Mouse (Mus musculus) forebrain, embryonic 10.5 days (tissue): ENCODE data around the gene Prickle4. TPM values are rescaled to one million over a fixed set of nuclear protein-coding genes. Genes with fewer than 3 reads are reported as not detected.

ENCODE experiments used
- DNase-seq: peaks from one replicate; pipeline ENCODE4 v3.0.0-alpha.2; 2017; ENCODE audit warnings: low spot score; ENCODE audit errors: extremely low spot score
- H3K27ac ChIP-seq: fragments of 300-500 bp; sonication (generic); 2 replicates; pipeline ENCODE4 v1.5.1; 2016; ENCODE audit warnings: mild to moderate bottlenecking
- H3K27me3 ChIP-seq: fragments of 300-500 bp; sonication (generic); 2 replicates; pipeline ENCODE4 v1.6.1; 2016; ENCODE audit warnings: mild to moderate bottlenecking; ENCODE audit not compliant: poor library complexity, severe bottlenecking
- H3K36me3 ChIP-seq: fragments of 300-500 bp; sonication (generic); replicated peaks from 2 replicates; pipeline ENCODE4 v1.6.1; 2016; ENCODE audit warnings: mild to moderate bottlenecking, moderate library complexity
- H3K4me1 ChIP-seq: fragments of 300-500 bp; sonication (generic); 2 replicates; pipeline ENCODE4 v1.6.1; 2016
- H3K4me3 ChIP-seq: fragments of 300-500 bp; sonication (generic); 2 replicates; pipeline ENCODE4 v1.5.1; 2016; ENCODE audit warnings: mild to moderate bottlenecking, moderate library complexity
- H3K9me3 ChIP-seq: fragments of 300-500 bp; sonication (generic); 2 replicates; pipeline ENCODE4 v1.6.1; 2016; ENCODE audit warnings: mild to moderate bottlenecking, moderate library complexity
- WGBS: fragments of 180-500 bp; shearing (Covaris S2); methylation state at CpG from one replicate; pipeline ENCODE4 v1.1.7; 2016; 5-methylcytosine and 5-hydroxymethylcytosine counted together
- polyA plus RNA-seq: library from polyadenylated mRNA; unstranded; fragments of >200 nt; fragmentation: Nextera tagmentation; extraction: Ambion mirVana; gene quantifications from 2 replicates; pipeline ENCODE4 v1.2.1, GENCODE M21; 2016

Gene Prickle4
- polyA plus RNA-seq, 1 experiment from 2014 or later: 0.90 TPM

DNA sequence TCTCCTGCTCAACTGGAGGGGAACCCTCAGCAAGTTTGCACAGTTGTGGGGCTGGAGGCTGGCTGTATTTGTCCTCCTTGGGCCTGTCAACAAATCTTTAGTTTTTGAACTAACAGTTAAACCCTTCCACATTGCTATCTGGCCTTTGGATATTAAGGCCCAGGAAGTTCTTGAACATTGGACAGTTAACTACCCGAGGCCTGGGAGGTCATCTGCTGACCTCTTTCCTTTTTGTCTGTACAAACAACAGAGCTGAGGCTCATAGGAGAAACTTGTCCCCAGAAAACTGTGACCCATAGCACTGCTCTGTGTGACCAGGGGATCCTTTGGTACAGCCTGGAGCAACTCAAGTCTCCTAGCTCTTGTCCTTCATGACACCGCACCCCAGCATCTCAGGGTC lies 4.5 kb upstream of the Prickle4 start:
- 82% methylated on average over 2 of the region's 2 CpGs for WGBS
- DNase-seq: no peak
- Histone ChIP-seq H3K9me3 (no peaks in the 10 kb centered on the region), H3K36me3 (peaks cover 59% of the 10 kb centered on the region), H3K4me1 (peaks cover 27% of the 10 kb centered on the region), H3K27me3 (peaks cover 50% of the 10 kb centered on the region), H3K4me3 (no peak overlapping the region), H3K27ac (no peak overlapping the region)

DNA sequence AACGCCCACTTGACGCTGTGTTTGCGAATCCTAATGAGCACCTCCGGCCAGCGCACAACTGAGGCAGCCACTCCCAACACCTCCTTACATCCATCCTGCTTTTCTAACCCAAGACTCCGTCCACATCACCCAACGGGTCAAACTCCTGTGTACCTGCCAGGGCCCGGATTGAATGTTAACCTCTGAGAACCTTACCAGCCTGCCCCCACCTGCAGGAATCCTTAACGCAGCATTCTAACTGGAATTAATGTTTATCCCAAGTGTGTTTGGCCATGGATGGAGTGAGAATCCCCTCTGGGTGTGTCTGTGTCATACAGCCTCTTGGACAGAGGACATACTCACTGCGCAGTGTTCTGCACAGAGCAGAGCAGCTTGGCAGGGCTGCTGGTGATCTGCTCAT lies 3.6 kb upstream of the Prickle4 start:
- Histone ChIP-seq H3K27ac (no peak overlapping the region), H3K9me3 (no peaks in the 10 kb centered on the region), H3K27me3 (peaks cover 50% of the 10 kb centered on the region), H3K4me1 (peaks cover 30% of the 10 kb centered on the region), H3K4me3 (no peak overlapping the region), H3K36me3 (peaks cover 51% of the 10 kb centered on the region)
- 87% methylated on average over 10 of the region's 10 CpGs for whole genome bisulfite sequencing
- DNase-seq: no peak

DNA sequence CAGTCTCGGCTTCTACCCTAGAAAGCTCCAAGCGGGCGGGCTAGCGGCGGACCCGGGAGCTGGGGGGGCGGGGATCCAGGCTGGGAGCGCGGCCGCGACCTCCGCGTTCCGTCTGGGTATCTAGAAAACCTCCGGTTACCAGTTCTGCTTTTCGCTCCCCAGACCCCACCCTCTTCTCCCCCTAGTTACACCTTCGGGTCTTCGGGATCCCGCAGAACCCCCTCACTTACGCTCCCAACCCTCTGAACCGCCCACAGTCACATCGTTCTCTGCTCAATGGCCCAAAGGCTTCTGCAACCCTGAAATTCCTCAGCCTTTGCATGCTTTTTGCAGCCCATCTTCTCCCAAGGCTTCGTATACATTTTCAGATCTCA lies 788 bp upstream of the Prickle4 start:
- H3K4me3 ChIP-seq: peak overlapping the region; percentile 78
- H3K27ac ChIP-seq: peak overlapping the region; percentile 91
- peaks cover 57% of the 10 kb centered on the region for H3K27me3 ChIP-seq
- H3K36me3 ChIP-seq: peaks cover 25% of the 10 kb centered on the region
- WGBS: under 1% methylated on average over 23 of the region's 23 CpGs
- no peaks in the 10 kb centered on the region for H3K9me3 ChIP-seq
- H3K4me1 ChIP-seq: peaks cover 22% of the 10 kb centered on the region
- no peak for DNase-seq

DNA sequence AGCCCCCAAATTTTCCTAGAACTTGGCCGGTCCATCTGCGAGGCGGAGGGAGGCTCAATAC lies 264 bp downstream of the Prickle4 start, which contains the start of gene Gm21981:
Gene Gm21981 (minus strand): TSS at position 14 of the 61 bp plus-strand sequence.
- H3K9me3 ChIP-seq: no peaks in the 10 kb centered on the region
- peaks cover 31% of the 10 kb centered on the region for H3K4me1 ChIP-seq
- peaks cover 67% of the 10 kb centered on the region for H3K27me3 ChIP-seq
- WGBS: 0% methylated on average over 3 of the region's 3 CpGs
- H3K36me3 ChIP-seq: peaks cover 15% of the 10 kb centered on the region
- DNase-seq: no peak
- H3K4me3 ChIP-seq: peak within 1 kb of the TSS; percentile 78
- H3K27ac ChIP-seq: peak within 1 kb of the TSS; percentile 91

DNA sequence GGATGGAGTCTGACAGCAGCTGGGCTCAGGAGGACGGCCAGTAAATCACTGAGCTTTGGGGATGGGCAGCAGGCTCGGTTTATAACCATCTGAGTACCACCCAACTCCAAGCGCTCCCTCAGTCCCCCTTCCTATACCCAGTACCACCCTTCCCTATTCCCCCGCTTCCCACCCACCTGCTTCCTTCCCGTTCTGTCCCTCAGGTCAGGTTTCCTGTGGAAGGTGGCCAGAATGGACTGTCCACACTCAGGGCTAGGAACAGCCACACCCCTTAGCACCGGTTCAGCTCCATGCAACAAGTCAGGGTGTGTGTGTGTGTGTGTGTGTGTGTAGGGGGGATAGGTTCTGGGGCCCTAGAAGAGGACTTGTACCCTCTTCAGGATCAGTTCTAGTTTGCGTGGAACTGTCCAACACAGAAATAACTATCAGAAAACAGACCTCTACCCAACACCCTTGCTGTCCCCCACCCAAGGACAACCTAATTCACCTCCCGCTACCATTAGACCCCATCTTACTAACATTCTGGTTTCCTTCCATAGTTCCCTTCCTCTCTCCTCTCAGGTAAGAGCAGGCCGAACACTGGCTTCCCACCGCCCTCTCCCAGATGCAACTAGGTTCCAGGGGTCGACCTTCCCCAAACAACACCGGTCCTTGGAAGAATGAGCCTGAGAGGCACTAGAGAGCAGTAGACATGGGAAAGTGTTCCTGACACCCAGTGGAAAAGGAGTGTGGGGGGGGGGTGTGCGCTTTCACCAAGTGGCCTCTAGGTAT lies 680 bp downstream of the Prickle4 start:
- no peak for DNase-seq
- Histone ChIP-seq H3K4me1 (peaks cover 35% of the 10 kb centered on the region), H3K9me3 (no peaks in the 10 kb centered on the region), H3K4me3 (peak overlapping the region; percentile 78), H3K27me3 (peaks cover 69% of the 10 kb centered on the region), H3K27ac (peak overlapping the region; percentile 91), H3K36me3 (peaks cover 11% of the 10 kb centered on the region)
- WGBS: 37% methylated on average over 13 of the region's 13 CpGs

DNA sequence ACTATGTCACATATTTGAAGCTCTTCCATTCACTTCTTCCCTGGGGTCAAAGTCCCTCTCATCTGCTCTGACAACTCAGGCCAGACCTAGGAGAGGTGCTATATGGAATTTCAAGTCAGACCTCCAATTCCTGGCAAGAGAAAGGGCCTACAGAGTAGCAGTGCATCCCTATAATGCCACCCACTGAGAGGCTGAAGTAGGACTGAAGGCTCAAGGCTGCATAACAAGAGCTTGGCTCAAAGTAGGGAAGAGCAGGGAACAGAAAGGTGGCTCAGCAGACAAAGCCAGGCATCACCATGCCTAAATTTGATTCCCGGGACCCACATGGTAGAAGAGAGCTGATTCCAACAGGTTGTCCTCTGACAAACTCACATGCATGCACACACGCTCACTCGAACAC lies 2.9 kb downstream of the Prickle4 start:
- Histone ChIP-seq H3K4me1 (peaks cover 49% of the 10 kb centered on the region), H3K36me3 (no peaks in the 10 kb centered on the region), H3K27me3 (peaks cover 60% of the 10 kb centered on the region), H3K4me3 (no peak overlapping the region), H3K27ac (no peak overlapping the region), H3K9me3 (no peaks in the 10 kb centered on the region)
- 96% methylated on average over 3 of the region's 3 CpGs for WGBS
- no peak for DNase-seq

DNA sequence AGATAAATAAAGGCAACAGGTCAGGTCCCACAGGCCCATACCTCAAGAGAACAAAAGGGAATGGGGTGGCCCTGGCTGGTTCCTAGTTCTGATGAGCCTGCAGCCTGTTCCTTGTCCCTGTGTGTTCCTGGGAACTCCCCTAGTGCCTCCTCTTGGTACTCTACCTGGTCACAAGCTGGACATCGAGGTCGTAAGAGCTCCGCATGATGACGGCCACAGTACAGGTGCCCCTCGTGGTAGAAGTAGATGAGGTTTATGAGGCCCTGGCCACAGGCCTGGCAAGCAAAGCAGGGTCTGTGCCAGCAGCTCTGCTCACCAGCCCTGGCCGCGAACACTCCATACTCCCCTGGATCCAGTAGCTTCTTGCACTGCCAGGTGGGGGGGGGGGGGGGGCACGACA lies 4.6 kb downstream of the Prickle4 start:
- peak overlapping the region; percentile 87; the same call in 1 of the 2 replicates for H3K4me3 ChIP-seq
- peaks cover 49% of the 10 kb centered on the region for H3K4me1 ChIP-seq
- no peak overlapping the region for H3K27ac ChIP-seq
- H3K9me3 ChIP-seq: no peaks in the 10 kb centered on the region
- H3K27me3 ChIP-seq: peaks cover 49% of the 10 kb centered on the region
- 87% methylated on average over 8 of the region's 8 CpGs for WGBS
- H3K36me3 ChIP-seq: peaks cover 16% of the 10 kb centered on the region
- DNase-seq: no peak

DNA sequence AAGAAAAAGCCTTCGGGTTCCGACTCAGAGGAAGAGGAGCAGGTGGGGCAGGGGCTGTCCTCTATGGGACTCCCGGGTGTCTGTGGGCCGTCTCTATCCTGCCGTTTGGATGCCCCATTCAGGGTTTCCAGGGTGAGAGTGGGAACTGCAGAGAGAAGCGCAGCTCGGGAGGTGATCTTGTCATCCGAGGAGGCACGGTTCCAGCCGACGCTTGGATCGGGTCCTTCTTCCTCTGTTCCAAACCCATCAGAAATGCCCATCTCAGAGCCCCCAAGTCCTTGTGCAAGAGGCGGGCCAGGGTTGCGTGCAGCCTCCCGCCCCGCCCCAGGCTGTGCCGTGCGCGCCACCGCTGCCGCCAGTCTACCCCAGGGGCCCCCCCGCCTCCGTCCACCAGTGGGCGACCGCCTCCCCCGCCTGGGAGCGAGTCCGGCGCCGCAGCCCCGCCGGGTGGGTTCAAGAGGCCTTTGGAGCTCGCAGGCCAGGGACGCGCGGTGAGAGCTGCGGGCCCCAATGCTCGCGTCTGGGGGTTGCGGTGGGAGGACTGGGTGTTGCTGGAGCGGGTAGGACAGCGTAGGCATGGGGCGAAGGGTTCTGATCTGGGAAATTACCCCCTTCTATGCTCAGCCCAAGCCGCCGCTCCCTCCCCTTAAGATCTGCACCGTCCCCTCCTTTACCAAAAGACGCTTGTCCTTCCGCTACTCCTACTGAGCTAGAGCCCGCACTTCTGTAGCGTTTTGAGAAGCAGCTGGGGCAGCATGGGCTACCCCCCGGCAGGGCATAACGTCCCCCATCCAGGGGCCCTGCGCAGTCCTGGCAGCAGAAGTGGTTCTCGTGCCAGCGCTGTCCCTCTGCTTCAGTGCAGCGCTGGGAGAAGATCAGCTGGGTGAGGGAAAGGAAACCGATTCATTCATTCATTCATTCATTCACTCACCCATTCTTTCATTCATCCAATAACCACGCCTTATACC lies 5.6 kb downstream of the Prickle4 start, which contains the start of gene Frs3:
Gene Frs3 (plus strand): TSS at position 423 of the 968 bp plus-strand sequence.
- H3K27ac ChIP-seq: peak within 1 kb of the TSS; percentile 92
- H3K36me3 ChIP-seq: peaks cover 26% of the 10 kb centered on the region
- H3K27me3 ChIP-seq: peaks cover 48% of the 10 kb centered on the region
- H3K4me1 ChIP-seq: peaks cover 41% of the 10 kb centered on the region
- peak; percentile 69 for DNase-seq
- H3K9me3 ChIP-seq: no peaks in the 10 kb centered on the region
- peak within 1 kb of the TSS; percentile 87 for H3K4me3 ChIP-seq
- WGBS: under 1% methylated on average over 58 of the region's 58 CpGs

DNA sequence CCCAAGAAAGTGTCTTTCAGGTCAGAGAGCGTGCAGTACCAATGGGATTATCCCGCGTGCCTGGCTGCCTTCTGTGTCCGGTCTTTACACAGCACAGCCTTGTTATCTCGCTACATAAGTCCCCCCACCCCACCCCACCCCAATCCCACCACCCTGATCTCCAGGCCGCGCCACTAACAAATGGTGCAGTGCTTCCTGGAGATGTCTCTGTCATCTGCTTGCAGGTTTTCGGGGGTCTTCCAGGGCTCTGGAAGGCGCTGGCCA lies 6.3 kb downstream of the Prickle4 start, which contains the start of gene Tomm6:
Gene Tomm6 (minus strand): TSS at position 43 of the 264 bp plus-strand sequence.
- Histone ChIP-seq H3K4me1 (peaks cover 35% of the 10 kb centered on the region), H3K9me3 (no peaks in the 10 kb centered on the region), H3K36me3 (peaks cover 33% of the 10 kb centered on the region), H3K4me3 (peak within 1 kb of the TSS; percentile 87), H3K27ac (peak within 1 kb of the TSS; percentile 92), H3K27me3 (peaks cover 42% of the 10 kb centered on the region)
- WGBS: under 1% methylated on average over 9 of the region's 9 CpGs
- no peak for DNase-seq

DNA sequence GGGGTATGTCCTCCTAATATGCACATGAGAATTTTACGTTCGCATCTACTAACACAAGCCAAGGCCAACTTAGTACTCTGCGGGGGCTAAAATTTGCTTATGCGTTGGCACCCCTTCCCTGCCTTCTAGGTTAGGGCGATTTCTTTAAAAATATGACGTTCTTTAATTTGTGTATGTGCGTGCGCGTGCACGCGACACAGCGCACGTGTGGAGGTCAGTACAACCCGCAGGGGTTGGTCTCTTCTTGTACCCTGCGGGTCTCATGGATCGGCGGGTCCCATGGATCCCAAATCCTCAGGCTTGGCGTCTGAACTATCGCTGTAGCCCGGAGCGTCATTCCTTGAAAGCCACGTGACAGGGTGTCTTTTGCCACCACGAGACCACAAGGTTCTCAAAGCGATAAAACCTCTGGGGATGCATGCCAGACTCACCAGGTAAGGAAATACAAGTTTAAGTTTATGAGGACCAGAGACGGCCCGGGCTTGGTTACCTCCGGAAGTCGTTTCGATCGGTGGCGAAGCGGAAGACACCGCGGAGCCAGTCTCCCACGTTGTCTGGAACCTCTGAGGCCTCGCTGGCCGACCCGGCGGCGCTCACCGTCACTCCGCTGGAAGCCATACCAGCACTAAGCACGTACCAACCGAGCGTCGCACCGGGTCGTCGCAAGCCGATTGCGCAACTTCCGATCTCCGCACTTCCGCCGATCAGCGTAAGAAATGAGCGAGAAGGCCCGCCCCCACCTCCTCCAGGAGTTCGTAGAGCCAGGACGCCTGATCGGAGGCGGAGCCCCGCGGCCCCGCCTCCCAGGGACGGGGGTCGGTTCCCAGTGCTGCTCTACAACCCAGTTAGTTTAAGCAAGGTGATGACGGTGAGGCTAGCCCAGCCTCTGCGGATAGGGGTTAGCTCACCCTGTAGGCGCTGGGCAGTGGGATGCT lies 6.9 kb downstream of the Prickle4 start:
- peak; percentile 93 for DNase-seq
- Histone ChIP-seq H3K4me1 (peaks cover 34% of the 10 kb centered on the region), H3K27ac (peak overlapping the region; percentile 92), H3K4me3 (peak overlapping the region; percentile 87), H3K36me3 (peaks cover 39% of the 10 kb centered on the region), H3K9me3 (no peaks in the 10 kb centered on the region), H3K27me3 (peaks cover 36% of the 10 kb centered on the region)
- under 1% methylated on average over 70 of the region's 70 CpGs for WGBS

DNA sequence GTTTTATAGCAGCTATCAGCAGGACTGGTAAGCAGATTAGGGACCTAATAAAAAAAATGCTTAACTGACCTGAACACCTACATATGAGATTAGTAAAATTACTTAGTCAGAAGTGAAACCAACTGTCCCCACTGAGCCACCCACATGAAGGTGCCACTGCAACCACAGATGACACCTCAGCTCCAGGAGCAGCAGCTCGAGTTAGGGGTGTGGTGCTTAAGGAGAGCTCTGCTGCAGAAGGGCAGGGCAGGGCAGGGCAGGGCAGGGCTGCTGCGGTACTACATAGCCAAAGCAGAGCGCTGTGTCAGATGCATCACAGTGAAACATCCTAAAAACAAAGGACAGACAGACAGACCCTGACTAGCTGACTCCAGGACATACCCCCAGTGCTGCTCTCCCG lies 11.7 kb downstream of the Prickle4 start:
- no peaks in the 10 kb centered on the region for H3K9me3 ChIP-seq
- H3K27me3 ChIP-seq: no peaks in the 10 kb centered on the region
- no peak overlapping the region for H3K27ac ChIP-seq
- WGBS: 91% methylated on average over 4 of the region's 4 CpGs
- peaks cover 15% of the 10 kb centered on the region for H3K4me1 ChIP-seq
- no peak overlapping the region for H3K4me3 ChIP-seq
- peaks cover 83% of the 10 kb centered on the region for H3K36me3 ChIP-seq
- DNase-seq: no peak

DNA sequence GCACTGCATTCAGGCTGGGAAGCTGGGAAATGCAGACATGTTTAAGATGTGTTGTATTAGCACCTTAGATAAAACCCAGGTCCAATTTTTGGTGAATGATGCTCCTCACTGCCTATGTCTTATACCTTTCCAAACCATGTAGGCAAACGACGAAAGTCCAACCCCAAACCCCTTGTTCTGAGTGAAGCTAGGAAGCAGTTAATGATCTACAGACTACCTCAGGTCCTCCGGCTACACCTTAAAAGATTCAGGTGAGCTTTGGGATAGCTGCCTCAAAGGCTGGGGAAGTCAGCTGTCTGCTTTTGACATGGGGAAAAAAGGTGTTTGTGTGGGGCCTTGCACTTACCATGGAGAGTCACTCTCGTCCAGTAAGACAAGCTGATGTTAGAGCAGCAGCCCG lies 15.8 kb downstream of the Prickle4 start:
- DNase-seq: no peak
- no peaks in the 10 kb centered on the region for H3K9me3 ChIP-seq
- WGBS: 86% methylated on average over 5 of the region's 5 CpGs
- peaks cover 70% of the 10 kb centered on the region for H3K36me3 ChIP-seq
- H3K27me3 ChIP-seq: peaks cover 6% of the 10 kb centered on the region
- no peak overlapping the region for H3K27ac ChIP-seq
- peaks cover 13% of the 10 kb centered on the region for H3K4me1 ChIP-seq
- H3K4me3 ChIP-seq: no peak overlapping the region
